7 mouse cellular contexts compared by ENCODE assay signal in the genomic region with DNA sequence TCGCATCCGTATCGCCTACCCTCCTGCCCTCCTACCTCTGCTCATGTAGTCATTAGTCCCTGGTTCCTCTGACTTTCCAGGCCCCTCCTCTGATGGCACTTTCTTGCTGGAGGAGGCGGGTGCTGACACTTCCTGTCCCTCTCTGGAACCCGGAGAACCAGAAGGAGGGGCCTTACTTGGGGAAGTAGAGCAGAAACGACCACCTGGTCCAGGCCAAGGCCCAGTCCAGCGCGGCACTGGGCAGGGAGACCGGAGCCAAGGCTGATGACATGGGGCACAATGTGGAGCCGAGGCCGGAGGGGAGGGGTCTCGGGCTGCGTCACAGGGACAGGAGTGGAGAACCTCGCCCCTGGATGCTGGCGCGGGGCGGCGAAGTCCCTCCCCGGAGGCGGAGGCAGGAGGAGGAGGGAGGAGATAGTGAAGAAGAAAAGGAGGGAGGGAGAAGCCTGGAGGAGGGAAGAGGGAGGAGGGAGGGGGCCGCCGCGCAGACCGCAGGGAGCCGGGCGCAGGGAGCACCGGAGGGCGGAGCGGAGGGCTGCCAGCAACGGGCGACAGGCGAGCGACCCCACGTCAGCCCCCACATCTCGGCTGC. TPM values are rescaled to one million over a fixed set of nuclear protein-coding genes. Genes with fewer than 3 reads are reported as not detected.
DNase-seq lines count a peak whose midpoint lies in the region; ATAC-seq and TF ChIP-seq lines count a peak whose summit lies in the region.

Tmem240 (plus strand) TSS at position 451 of the 592 bp plus-strand sequence.

- no peaks in the 10 kb centered on the region for H3K9me3 ChIP-seq in embryonic facial prominence, embryonic 11.5 days (replicated peaks; ENCODE audit: control insufficient read depth, low read length)
- H3K9me3 ChIP-seq in limb, embryonic 12.5 days, result no peaks in the 10 kb centered on the region
- no peaks in the 10 kb centered on the region for H3K9me3 ChIP-seq in midbrain, embryonic 15.5 days

- H3K4me1 ChIP-seq in embryonic facial prominence, embryonic 11.5 days (ENCODE audit: control insufficient read depth, insufficient read depth, low read length), result no peaks in the 10 kb centered on the region
- H3K4me1 ChIP-seq in kidney, adult 2 months (ENCODE audit: control insufficient read depth, insufficient read depth, low read length), result peaks cover 4% of the 10 kb centered on the region; the same call in 1 of the 2 replicates
- peaks cover 22% of the 10 kb centered on the region for H3K4me1 ChIP-seq in limb, embryonic 12.5 days (replicated peaks)
- peaks cover 47% of the 10 kb centered on the region for H3K4me1 ChIP-seq in midbrain, embryonic 15.5 days
- H3K4me1 ChIP-seq in spleen, adult 2 months (ENCODE audit: control insufficient read depth, insufficient read depth, insufficient read length), result peaks cover 4% of the 10 kb centered on the region; the same call in 1 of the 2 replicates

- H3K4me2 ChIP-seq in embryonic facial prominence, embryonic 11.5 days (ENCODE audit: low read depth, low read length), result peak within 1 kb of the TSS; percentile 95
- peak within 1 kb of the TSS; percentile 93 for H3K4me2 ChIP-seq in limb, embryonic 12.5 days
- H3K4me2 ChIP-seq in midbrain, embryonic 15.5 days, result peak within 1 kb of the TSS; percentile 93

- under 1% methylated on average over 20 of the region's 35 CpGs for WGBS in embryonic facial prominence, embryonic 11.5 days
- 4% methylated on average over 26 of the region's 35 CpGs for WGBS in kidney, adult 2 months
- under 1% methylated on average over 27 of the region's 35 CpGs for WGBS in limb, embryonic 12.5 days
- WGBS in midbrain, embryonic 15.5 days, result under 1% methylated on average over 27 of the region's 35 CpGs
- 1% methylated on average over 33 of the region's 35 CpGs for WGBS in spleen, adult 2 months

- peak within 1 kb of the TSS; percentile 85 for H3K27ac ChIP-seq in embryonic facial prominence, embryonic 11.5 days (replicated peaks; ENCODE audit: low read depth, low read length)
- H3K27ac ChIP-seq in kidney, adult 2 months (ENCODE audit: insufficient read depth, low read depth, low read length), result peak within 1 kb of the TSS; percentile 84
- H3K27ac ChIP-seq in limb, embryonic 12.5 days, result peak within 1 kb of the TSS; percentile 89
- H3K27ac ChIP-seq in midbrain, embryonic 15.5 days, result peak within 1 kb of the TSS; percentile 97
- peak within 1 kb of the TSS; percentile 72 for H3K27ac ChIP-seq in spleen, adult 2 months (ENCODE audit: insufficient read depth, low read length)

- no peaks in the 10 kb centered on the region; the same call in none of the 2 replicates for H3K36me3 ChIP-seq in embryonic facial prominence, embryonic 11.5 days (replicated peaks; ENCODE audit: control insufficient read depth, insufficient read depth, low read depth, low read length)
- H3K36me3 ChIP-seq in kidney, adult 2 months (ENCODE audit: control insufficient read depth, insufficient read depth, low read length), result no peaks in the 10 kb centered on the region
- peaks cover 67% of the 10 kb centered on the region for H3K36me3 ChIP-seq in limb, embryonic 12.5 days
- H3K36me3 ChIP-seq in midbrain, embryonic 15.5 days (replicated peaks), result peaks cover 20% of the 10 kb centered on the region
- peaks cover under 1% of the 10 kb centered on the region; the same call in 1 of the 2 replicates for H3K36me3 ChIP-seq in spleen, adult 2 months (ENCODE audit: control insufficient read depth, insufficient read depth, low read length)

- no peaks in the 10 kb centered on the region for H3K27me3 ChIP-seq in embryonic facial prominence, embryonic 11.5 days (ENCODE audit: control insufficient read depth, insufficient read depth, low read length)
- no peaks in the 10 kb centered on the region for H3K27me3 ChIP-seq in kidney, adult 2 months (replicated peaks; ENCODE audit: control insufficient read depth, insufficient read depth, low read length)
- H3K27me3 ChIP-seq in limb, embryonic 12.5 days, result no peaks in the 10 kb centered on the region
- H3K27me3 ChIP-seq in midbrain, embryonic 15.5 days (replicated peaks), result no peaks in the 10 kb centered on the region
- no peaks in the 10 kb centered on the region for H3K27me3 ChIP-seq in spleen, adult 2 months (ENCODE audit: control insufficient read depth, insufficient read depth, low read length)

- TF ChIP-seq CTCF in kidney, adult 2 months (conservative IDR thresholded peaks at IDR 0.05; ENCODE audit: insufficient read depth, insufficient read length, low read depth, low read length), result no peak
- no peak for TF ChIP-seq CTCF in spleen, adult 2 months (IDR thresholded peaks at IDR 0.05; ENCODE audit: extremely low read depth, insufficient read depth, insufficient read length, insufficient replicate concordance)

- TF ChIP-seq POLR2A in kidney, adult 2 months (IDR thresholded peaks at IDR 0.05; ENCODE audit: low read depth, low read length), result no peak
- TF ChIP-seq POLR2A in spleen, adult 2 months (IDR thresholded peaks at IDR 0.05; ENCODE audit: low read depth, low read length), result no peak; the same call in 1 of the 2 replicates

- H3K9ac ChIP-seq in embryonic facial prominence, embryonic 11.5 days (replicated peaks; ENCODE audit: low read length), result peak within 1 kb of the TSS; percentile 85
- peak within 1 kb of the TSS; percentile 77 for H3K9ac ChIP-seq in limb, embryonic 12.5 days (replicated peaks)
- H3K9ac ChIP-seq in midbrain, embryonic 15.5 days, result peak within 1 kb of the TSS; percentile 88

- DNase-seq in adrenal gland, postnatal 14 days, result peak; percentile 94
- peak; percentile 93 for DNase-seq in embryonic facial prominence, embryonic 11.5 days (ENCODE audit: low spot score)
- DNase-seq in heart, adult 18-20 months, result peak; percentile 92 to 94
- DNase-seq in kidney, adult 2 months, result peak; percentile 87
- peak; percentile 26 to 61 for DNase-seq in spleen, adult 2 months (ENCODE audit: low read depth in 1 of 2, low spot score in 2 of 2)

- peak within 1 kb of the TSS; percentile 78 for H3K4me3 ChIP-seq in embryonic facial prominence, embryonic 11.5 days (ENCODE audit: low read depth, low read length)
- H3K4me3 ChIP-seq in kidney, adult 2 months (ENCODE audit: insufficient read depth, low read depth, low read length), result peak within 1 kb of the TSS; percentile 71
- H3K4me3 ChIP-seq in limb, embryonic 12.5 days (replicated peaks), result peak within 1 kb of the TSS; percentile 85
- peak within 1 kb of the TSS; percentile 92 for H3K4me3 ChIP-seq in midbrain, embryonic 15.5 days
- H3K4me3 ChIP-seq in spleen, adult 2 months (ENCODE audit: extremely low read depth, insufficient read depth, insufficient read length), result peak within 1 kb of the TSS; percentile 65

- peak; percentile 90 for ATAC-seq in embryonic facial prominence, embryonic 11.5 days (replicated peaks; ENCODE audit: insufficient number of reproducible peaks, low FRiP score, low TSS enrichment, low read depth)
- peak; percentile 85 for ATAC-seq in limb, embryonic 12.5 days (ENCODE audit: insufficient number of reproducible peaks, insufficient read depth, low FRiP score, low TSS enrichment, low read depth)
- ATAC-seq in midbrain, embryonic 15.5 days (replicated peaks), result peak; percentile 93

RNA-seq across cellular contexts. Expression of gene Tmem240, which starts in this region (rescaled TPM):
- 0.79 and 1.2 TPM in 2 replicates for total RNA-seq in adrenal gland, postnatal 14 days (2021)
- 0.56 and 0.70 TPM in 2 replicates for polyA plus RNA-seq in embryonic facial prominence, embryonic 11.5 days (2014; fragmentation: Nextera tagmentation; extraction: Ambion mirVana)
- under 1 TPM; 0.25 to 0.39 TPM for total RNA-seq in heart, adult 18-20 months (2021)
- 0.67 TPM in 2 replicates for polyA plus RNA-seq in kidney, adult 2 months (2012; rRNA removed)
- polyA plus RNA-seq in limb, embryonic 12.5 days (2016; fragmentation: Nextera tagmentation; extraction: Ambion mirVana), result 1.4 and 1.6 TPM in 2 replicates
- 24.8 and 24.9 TPM in 2 replicates for polyA plus RNA-seq in midbrain, embryonic 15.5 days (2015; fragmentation: Nextera tagmentation; extraction: Ambion mirVana)
- 1.6 and 1.9 TPM in 2 replicates for polyA plus RNA-seq in spleen, adult 2 months (2012; rRNA removed)

Comparison
In these comparisons a context has a peak if more than half of its experiments do, and no peak if none do; other contexts are left out.
1. Peak in every context shown above with its lines: DNase-seq, ATAC-seq, H3K4me3 ChIP-seq and H3K27ac ChIP-seq.
2. Peak in DNase-seq, ATAC-seq, H3K4me3 ChIP-seq, H3K27ac ChIP-seq, H3K9ac ChIP-seq and H3K4me2 ChIP-seq in embryonic facial prominence, embryonic 11.5 days; RNA of the gene not detected or under 1 TPM.
3. Peak in DNase-seq in heart, adult 18-20 months; RNA of the gene not detected or under 1 TPM.
4. Peak in DNase-seq, H3K4me3 ChIP-seq and H3K27ac ChIP-seq in kidney, adult 2 months; RNA of the gene not detected or under 1 TPM.
5. DNase-seq: peak in every context shown above with its lines; median percentile 94 in adrenal gland, postnatal 14 days; 93 in embryonic facial prominence, embryonic 11.5 days; 93 in heart, adult 18-20 months; 87 in kidney, adult 2 months; 44 in spleen, adult 2 months.